8 mouse cellular contexts compared by ENCODE assay signal in genomic region chr19:7143854-7144253, GRCm38 (mm10). TPM values are rescaled to one million over a fixed set of nuclear protein-coding genes. Genes with fewer than 3 reads are reported as not detected.
DNase-seq lines count a peak whose midpoint lies in the region; ATAC-seq lines count a peak whose summit lies in the region.

No protein-coding gene starts in this region.

- H3K36me3 ChIP-seq in hindbrain, embryonic 12.5 days: no peaks in the 10 kb centered on the region

- H3K9ac ChIP-seq in hindbrain, embryonic 12.5 days: peak overlapping the region; percentile 42

- H3K27me3 ChIP-seq in hindbrain, embryonic 12.5 days: peaks cover 23% of the 10 kb centered on the region

- H3K4me1 ChIP-seq in hindbrain, embryonic 12.5 days: peaks cover 69% of the 10 kb centered on the region

- H3K9me3 ChIP-seq in hindbrain, embryonic 12.5 days (replicated peaks): no peaks in the 10 kb centered on the region

- peak overlapping the region; percentile 52 for H3K4me2 ChIP-seq in hindbrain, embryonic 12.5 days (replicated peaks)

- intact Hi-C loops in left cerebral cortex, postnatal 25 days (cut with DNase I): no loop called here

- peak; percentile 82 for DNase-seq in MN1 (ENCODE audit: low spot score)
- peak; percentile 71 for DNase-seq in c-Kit-positive CD71-negative TER-119-negative erythroid progenitor cells, embryonic 14.5 days (ENCODE audit: low read depth)
- peak; percentile 51 to 61 for DNase-seq in frontal cortex, postnatal 25 days (ENCODE audit: low spot score in 2 of 2)
- peak; percentile 72 to 87 for DNase-seq in left cerebral cortex, postnatal 25 days (ENCODE audit: low spot score in 2 of 2)
- DNase-seq in spleen, adult 12 weeks (ENCODE audit: low spot score): peak; percentile 27
- DNase-seq in Muller cell, postnatal 12 days (ENCODE audit: inconsistent ontology term): no peak

- H3K4me3 ChIP-seq in hindbrain, embryonic 12.5 days: peak overlapping the region; percentile 19

- peak; percentile 14; the same call in 1 of the 2 replicates for ATAC-seq in hindbrain, embryonic 12.5 days (ENCODE audit: low FRiP score)
- ATAC-seq in megakaryocyte-erythroid progenitor cell, adult 5-6 weeks (replicated peaks; ENCODE audit: low FRiP score, low TSS enrichment, poor library complexity, severe bottlenecking): peak; percentile 80

- H3K27ac ChIP-seq in hindbrain, embryonic 12.5 days: peak overlapping the region; percentile 35; the same call in 1 of the 2 replicates

- under 1% methylated on average over 20 of the region's 20 CpGs for WGBS in hindbrain, embryonic 12.5 days

RNA-seq across cellular contexts. Expression of gene Flrt1, which starts 38.3 kb away (rescaled TPM):
- polyA plus RNA-seq in hindbrain, embryonic 12.5 days (2016; fragmentation: Nextera tagmentation; extraction: Ambion mirVana): 5.5 and 6.6 TPM in 2 replicates
- total RNA-seq in left cerebral cortex, postnatal 25 days (2021): 10 to 100 TPM; 35.3 to 38.0 TPM
- not detected in 2 replicates for total RNA-seq in megakaryocyte-erythroid progenitor cell, adult 5-6 weeks (2014; fragmentation: Nextera tagmentation)
- total RNA-seq in megakaryocyte-erythroid progenitor cell, adult 5-6 weeks (2017): not detected in 2 replicates

Comparison
In these comparisons a context has a peak if more than half of its experiments do, and no peak if none do; other contexts are left out.
1. RNA of gene Flrt1, which starts 38.3 kb away (total RNA-seq): 35.3 to 38.0 TPM in left cerebral cortex, postnatal 25 days; not detected in megakaryocyte-erythroid progenitor cell, adult 5-6 weeks; every median in the first group is over 10 times any median in the second.